Mouse (Mus musculus): Measurements from ENCODE around the gene 1110004F10Rik.

DNA sequence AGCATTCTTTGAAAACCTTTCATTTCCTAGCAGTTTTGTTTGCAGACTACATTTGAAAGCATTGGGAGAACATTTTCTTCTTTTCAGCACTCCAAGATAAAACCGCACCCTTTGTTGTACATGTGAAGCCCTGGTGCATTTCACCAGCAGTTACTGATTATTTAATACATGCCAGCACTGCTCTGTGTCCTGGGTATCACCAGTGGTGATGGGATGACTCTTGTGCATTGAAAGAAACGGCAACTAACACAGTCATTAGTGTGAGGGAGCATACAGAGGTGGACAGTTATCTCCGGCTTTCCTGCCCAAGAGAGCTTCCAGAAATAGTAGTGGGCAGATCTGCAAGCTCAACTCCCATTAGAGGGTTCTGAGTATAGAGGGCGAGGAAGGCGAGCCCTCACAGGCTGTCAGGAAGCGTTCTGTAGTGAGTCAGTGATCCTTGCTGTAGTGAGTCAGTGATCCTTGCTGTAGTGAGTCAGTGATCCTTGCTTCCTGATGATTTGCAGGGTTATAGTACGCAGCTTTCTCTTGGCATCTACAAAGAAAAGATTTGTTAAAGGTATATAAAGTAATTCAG is 60.8 kb downstream of the 1110004F10Rik start:
- TF ChIP-seq POLR2A (IDR thresholded peaks at IDR 0.05; ENCODE audit: insufficient read length, low read depth), result no peak
- no peak for TF ChIP-seq TCF12 (IDR thresholded peaks at IDR 0.05; ENCODE audit: insufficient read depth, poor library complexity, severe bottlenecking)
- TF ChIP-seq MAX (IDR thresholded peaks at IDR 0.05; ENCODE audit: low read depth), result no peak
- TF ChIP-seq USF1 (IDR thresholded peaks at IDR 0.05; ENCODE audit: low read depth), result no peak
- no peak for TF ChIP-seq POLR2AphosphoS2 (IDR thresholded peaks at IDR 0.05; ENCODE audit: insufficient read length, low read depth)
- TF ChIP-seq MYOD1 (IDR thresholded peaks at IDR 0.05; ENCODE audit: control insufficient read depth in 1 of 3, insufficient read length in 2 of 3, low read depth in 2 of 3), result no peak
- TF ChIP-seq CEBPB (IDR thresholded peaks at IDR 0.05; ENCODE audit: insufficient read depth, poor library complexity, severe bottlenecking), result no peak
- no peak for TF ChIP-seq SRF (IDR thresholded peaks at IDR 0.05; ENCODE audit: control insufficient read depth, insufficient read length, low read depth)
